Mouse (Mus musculus): ENCODE results near the gene Atp5d. TPM values are rescaled to one million over a fixed set of nuclear protein-coding genes. Genes with fewer than 3 reads are reported as not detected.

The Atp5d gene
- polyA plus RNA-seq, 1 experiment from 2014 or later = 536 TPM

DNA sequence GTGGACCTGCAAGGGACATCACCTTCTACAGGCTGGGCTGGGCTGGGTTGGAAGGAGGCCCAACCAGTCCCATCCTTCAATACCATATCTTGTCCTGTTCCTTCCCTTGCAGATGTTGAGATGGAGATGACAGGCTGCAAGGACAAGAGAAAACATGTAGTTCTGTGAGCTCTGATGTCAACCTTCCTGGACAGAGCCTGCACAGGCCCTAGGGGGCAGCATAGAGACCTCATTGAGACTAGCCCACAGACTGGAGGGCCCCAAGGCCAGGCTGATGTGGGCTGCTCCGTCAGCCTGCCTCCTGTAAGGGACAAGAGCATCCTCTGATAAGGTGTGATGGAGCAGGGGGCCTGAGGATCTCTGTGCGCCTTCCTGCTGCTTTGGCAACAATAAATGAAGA, 36.3 kb downstream of the Atp5d start:
- H3K9ac ChIP-seq (ENCODE audit: low read length) = no peak overlapping the region

DNA sequence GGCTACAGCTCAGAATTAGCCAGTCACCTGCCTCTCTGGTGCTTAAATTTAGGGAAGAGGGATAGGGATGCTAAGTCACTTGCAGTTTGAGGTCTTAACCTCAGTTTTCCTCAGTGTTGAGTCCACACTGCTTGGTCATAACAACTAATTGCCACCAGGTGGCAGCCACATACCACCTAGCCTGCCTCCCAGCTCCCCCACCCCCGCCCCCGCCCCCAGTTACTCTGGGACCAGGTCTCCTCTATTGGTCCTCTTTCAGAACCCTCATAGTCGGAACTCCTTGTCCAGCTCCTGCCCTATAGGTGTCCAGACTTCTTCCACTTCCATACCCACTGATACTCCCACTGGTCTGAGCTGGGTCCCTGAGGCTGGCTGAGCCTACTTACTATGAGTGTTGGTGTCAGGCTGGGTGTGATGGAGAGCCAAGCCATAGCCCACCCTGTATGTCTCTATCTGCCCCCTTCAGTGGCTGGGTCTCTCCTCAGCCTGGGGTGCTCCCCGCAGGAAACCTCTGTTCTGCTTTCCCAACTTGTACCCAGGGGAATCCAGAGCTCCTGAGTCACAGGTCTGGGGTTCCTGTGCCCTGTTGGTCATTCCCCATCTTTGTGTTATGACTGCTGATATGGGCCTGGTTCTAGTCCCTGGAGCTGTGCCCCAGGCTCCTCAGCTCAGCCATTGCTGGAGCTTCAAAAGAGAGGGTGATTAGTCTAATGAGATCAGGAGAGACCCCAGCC, 37.3 kb downstream of the Atp5d start:
- Histone ChIP-seq H3K36me3 (ENCODE audit: control insufficient read depth, insufficient read depth, low read length) (peaks cover 9% of the 10 kb centered on the region; the same call in 1 of the 2 replicates), H3K4me2 (ENCODE audit: low read depth, low read length) (no peak overlapping the region), H3K27me3 (ENCODE audit: control insufficient read depth, insufficient read depth, low read length) (no peaks in the 10 kb centered on the region), H3K9ac (ENCODE audit: low read length) (no peak overlapping the region), H3K4me1 (ENCODE audit: control insufficient read depth, insufficient read depth, low read length) (peaks cover 20% of the 10 kb centered on the region), H3K27ac (ENCODE audit: low read length) (no peak overlapping the region), H3K9me3 (replicated peaks; ENCODE audit: control insufficient read depth, low read length) (no peaks in the 10 kb centered on the region), H3K4me3 (replicated peaks; ENCODE audit: low read length) (no peak overlapping the region)
- no peak for ATAC-seq (ENCODE audit: insufficient read depth, low FRiP score)
- 22% methylated on average over 4 of the region's 4 CpGs for WGBS

More for the DNA sequence above, 36.3 kb downstream of the Atp5d start:
- H3K27me3 ChIP-seq (ENCODE audit: control insufficient read depth, insufficient read depth, low read length) = no peaks in the 10 kb centered on the region
- no peak overlapping the region for H3K4me2 ChIP-seq (ENCODE audit: low read depth, low read length)
- peaks cover 14% of the 10 kb centered on the region; the same call in 1 of the 2 replicates for H3K36me3 ChIP-seq (ENCODE audit: control insufficient read depth, insufficient read depth, low read length)
- peaks cover 10% of the 10 kb centered on the region for H3K4me1 ChIP-seq (ENCODE audit: control insufficient read depth, insufficient read depth, low read length)
- no peak for ATAC-seq (ENCODE audit: insufficient read depth, low FRiP score)
- H3K9me3 ChIP-seq (replicated peaks; ENCODE audit: control insufficient read depth, low read length) = no peaks in the 10 kb centered on the region
- H3K27ac ChIP-seq (ENCODE audit: low read length) = no peak overlapping the region
- WGBS = 53% methylated on average over 2 of the region's 2 CpGs
- no peak overlapping the region for H3K4me3 ChIP-seq (replicated peaks; ENCODE audit: low read length)

DNA sequence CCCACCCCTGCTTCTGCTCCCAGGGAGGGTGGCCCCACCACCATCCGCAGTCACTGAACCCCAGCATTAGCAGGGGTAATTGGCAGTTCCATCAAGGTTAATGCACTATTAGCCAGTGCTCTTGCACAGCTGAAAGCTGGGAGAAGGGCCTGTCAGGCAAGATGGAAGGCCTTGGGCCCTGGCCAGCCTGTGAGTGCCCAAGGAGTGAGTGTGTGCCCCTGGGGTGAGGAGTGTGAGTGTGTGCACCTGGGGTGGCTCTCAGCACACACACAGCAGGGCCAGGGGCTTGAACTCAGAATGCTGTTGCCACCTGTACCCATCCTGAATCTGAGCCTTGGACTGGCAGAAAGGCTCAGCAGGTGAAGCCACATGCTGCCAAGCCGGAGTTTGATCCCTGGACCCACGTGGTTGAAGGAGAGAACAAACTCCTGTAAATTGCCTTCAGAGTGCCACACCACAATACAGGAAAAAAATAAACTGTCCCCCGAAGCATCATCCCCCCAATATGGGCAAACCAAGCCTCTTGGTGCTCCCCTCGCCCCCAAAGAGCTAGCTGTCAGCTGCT, 37.9 kb downstream of the Atp5d start:
- Histone ChIP-seq H3K4me3 (replicated peaks; ENCODE audit: low read length) (no peak overlapping the region), H3K36me3 (ENCODE audit: control insufficient read depth, insufficient read depth, low read length) (peaks cover 3% of the 10 kb centered on the region; the same call in 1 of the 2 replicates), H3K4me1 (ENCODE audit: control insufficient read depth, insufficient read depth, low read length) (peaks cover 24% of the 10 kb centered on the region), H3K4me2 (ENCODE audit: low read depth, low read length) (no peak overlapping the region), H3K9me3 (replicated peaks; ENCODE audit: control insufficient read depth, low read length) (no peaks in the 10 kb centered on the region), H3K9ac (ENCODE audit: low read length) (no peak overlapping the region), H3K27me3 (ENCODE audit: control insufficient read depth, insufficient read depth, low read length) (no peaks in the 10 kb centered on the region), H3K27ac (ENCODE audit: low read length) (no peak overlapping the region)
- 84% methylated on average over 5 of the region's 5 CpGs for WGBS
- no peak for ATAC-seq (ENCODE audit: insufficient read depth, low FRiP score)

DNA sequence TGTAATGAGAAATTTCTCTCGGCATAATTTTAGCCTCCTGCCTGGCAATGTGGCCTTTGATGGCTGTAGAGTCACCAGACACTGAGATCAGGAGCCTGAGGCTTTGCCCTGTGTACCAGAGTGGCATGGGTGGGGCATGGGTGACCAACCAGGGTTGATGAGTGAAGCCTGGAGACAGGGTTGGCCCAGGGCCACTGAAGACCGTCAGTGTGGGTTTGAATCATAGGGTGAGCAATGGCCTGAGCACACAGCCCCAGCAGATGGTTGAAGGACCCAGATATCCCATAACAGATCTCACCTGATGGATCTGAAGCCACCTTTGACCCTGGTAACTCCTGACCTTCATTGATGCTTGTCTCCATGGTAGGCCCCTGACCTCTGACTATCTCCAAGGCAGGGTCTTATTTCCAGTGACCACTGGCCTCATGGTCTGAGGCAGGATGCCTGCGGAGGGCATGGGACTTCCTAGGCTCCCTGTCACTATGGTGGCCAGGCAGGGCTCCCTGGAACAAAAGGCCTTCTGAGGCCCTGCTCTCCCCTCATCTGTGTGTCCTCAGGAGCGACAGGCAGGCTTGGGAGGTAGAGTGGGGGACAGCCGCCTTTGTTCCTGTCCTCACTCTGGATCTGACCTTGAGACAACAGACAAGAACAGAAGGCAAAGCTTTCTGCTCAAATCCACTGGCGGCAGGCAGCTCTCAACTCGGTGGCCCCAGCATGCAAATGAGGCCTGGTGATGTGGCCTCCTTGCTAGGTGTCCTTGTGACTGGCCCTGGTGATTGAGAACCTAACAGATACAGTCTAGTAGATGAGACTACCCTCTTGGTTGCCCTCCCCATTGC, 39.2 kb downstream of the Atp5d start:
- H3K4me2 ChIP-seq (ENCODE audit: low read depth, low read length) = no peak overlapping the region
- 71% methylated on average over 7 of the region's 7 CpGs for WGBS
- H3K27ac ChIP-seq (ENCODE audit: low read length) = no peak overlapping the region

DNA sequence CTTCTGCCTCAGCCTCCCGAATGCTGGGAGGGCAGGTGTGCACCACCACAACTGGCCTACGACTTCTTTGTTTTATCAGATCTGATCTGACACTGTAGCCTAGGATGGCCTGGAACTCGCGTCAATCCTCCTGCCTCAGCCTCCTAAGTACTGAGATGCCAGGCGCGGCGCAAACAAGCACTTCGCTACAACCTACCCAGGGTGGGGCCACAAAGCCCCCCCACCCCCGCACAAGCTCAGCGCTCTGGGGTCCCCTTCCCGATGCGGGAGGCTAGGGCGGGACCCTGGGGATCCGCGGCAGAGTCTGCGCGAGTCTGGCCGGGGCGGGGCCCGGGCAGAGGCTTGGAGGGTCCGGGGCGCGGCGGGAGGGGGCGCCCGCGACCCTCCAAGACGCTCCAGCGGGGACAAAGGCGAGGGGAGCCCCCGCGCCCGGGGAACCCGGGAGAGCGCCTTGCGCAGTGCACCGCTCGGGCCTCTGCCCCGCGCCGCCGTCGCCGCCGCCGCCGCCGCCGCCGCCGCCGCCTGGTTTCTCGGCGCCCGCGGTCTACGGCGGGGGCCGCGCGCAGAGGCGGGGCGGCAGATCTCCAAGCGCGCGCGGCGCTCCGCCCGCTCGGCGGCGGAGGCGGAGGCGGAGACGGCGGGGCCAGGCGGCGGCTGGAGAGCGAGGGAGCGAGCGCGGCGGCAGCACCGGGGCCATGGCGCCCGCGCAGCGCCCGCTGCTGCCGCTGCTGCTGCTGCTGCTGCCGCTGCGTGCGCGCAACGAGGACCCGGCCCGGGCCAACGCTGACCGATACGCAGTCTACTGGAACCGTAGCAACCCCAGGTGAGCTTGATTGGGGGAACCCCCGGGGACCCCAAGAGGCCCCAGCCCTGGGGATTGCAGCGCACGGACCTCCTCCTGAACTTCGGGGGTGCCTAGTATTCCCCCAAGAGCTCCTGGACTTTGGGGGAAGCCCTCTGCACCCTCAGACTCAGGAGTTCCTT, 40.9 kb downstream of the Atp5d start, which contains the start of gene Efna2:
Gene Efna2 (plus strand): TSS at position 415 of the 984 bp plus-strand sequence.
- under 1% methylated on average over 72 of the region's 106 CpGs for WGBS

More for the DNA sequence above, 39.2 kb downstream of the Atp5d start:
- H3K9ac ChIP-seq (ENCODE audit: low read length) = no peak overlapping the region
- H3K27me3 ChIP-seq (ENCODE audit: control insufficient read depth, insufficient read depth, low read length) = no peaks in the 10 kb centered on the region
- no peak for ATAC-seq (ENCODE audit: insufficient read depth, low FRiP score)
- no peaks in the 10 kb centered on the region for H3K9me3 ChIP-seq (replicated peaks; ENCODE audit: control insufficient read depth, low read length)
- H3K4me1 ChIP-seq (ENCODE audit: control insufficient read depth, insufficient read depth, low read length) = peaks cover 14% of the 10 kb centered on the region; the same call in 1 of the 2 replicates
- H3K36me3 ChIP-seq (ENCODE audit: control insufficient read depth, insufficient read depth, low read length) = no peaks in the 10 kb centered on the region
- no peak overlapping the region for H3K4me3 ChIP-seq (replicated peaks; ENCODE audit: low read length)

DNA sequence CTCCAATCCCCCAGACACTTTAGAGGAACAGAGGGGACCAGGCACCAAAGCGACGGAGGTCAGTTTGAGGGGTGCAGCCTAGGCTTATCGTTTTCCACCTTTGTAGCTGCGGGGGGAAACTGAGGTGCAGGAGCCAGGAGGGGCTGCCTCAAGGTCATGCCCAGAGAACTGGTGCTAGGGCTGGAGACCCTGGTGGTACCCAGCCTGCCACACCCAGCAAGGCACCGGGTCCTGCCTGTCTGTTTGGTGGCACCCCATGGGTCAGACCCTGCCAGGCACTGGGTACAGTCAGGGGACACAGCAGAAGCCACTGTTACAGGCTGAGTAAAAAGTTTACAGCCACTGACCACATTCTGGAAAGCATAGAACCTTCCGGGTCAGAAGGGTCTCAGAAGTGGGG, 41.9 kb downstream of the Atp5d start:
- H3K27ac ChIP-seq (ENCODE audit: low read length) = no peak overlapping the region
- H3K4me1 ChIP-seq (ENCODE audit: control insufficient read depth, insufficient read depth, low read length) = peaks cover 14% of the 10 kb centered on the region; the same call in 1 of the 2 replicates
- no peaks in the 10 kb centered on the region for H3K27me3 ChIP-seq (ENCODE audit: control insufficient read depth, insufficient read depth, low read length)
- no peak for ATAC-seq (ENCODE audit: insufficient read depth, low FRiP score)
- peak overlapping the region; percentile 64 for H3K4me3 ChIP-seq (replicated peaks; ENCODE audit: low read length)
- WGBS = 37% methylated on average over 6 of the region's 6 CpGs
- H3K36me3 ChIP-seq (ENCODE audit: control insufficient read depth, insufficient read depth, low read length) = no peaks in the 10 kb centered on the region
- H3K9ac ChIP-seq (ENCODE audit: low read length) = peak overlapping the region; percentile 90
- H3K4me2 ChIP-seq (ENCODE audit: low read depth, low read length) = peak overlapping the region; percentile 75
- H3K9me3 ChIP-seq (replicated peaks; ENCODE audit: control insufficient read depth, low read length) = no peaks in the 10 kb centered on the region

More for the DNA sequence above, 40.9 kb downstream of the Atp5d start, which contains the start of gene Efna2:
- Histone ChIP-seq H3K36me3 (ENCODE audit: control insufficient read depth, insufficient read depth, low read length) (no peaks in the 10 kb centered on the region), H3K4me2 (ENCODE audit: low read depth, low read length) (peak within 1 kb of the TSS; percentile 75), H3K4me3 (replicated peaks; ENCODE audit: low read length) (peak within 1 kb of the TSS; percentile 64), H3K4me1 (ENCODE audit: control insufficient read depth, insufficient read depth, low read length) (peaks cover 14% of the 10 kb centered on the region; the same call in 1 of the 2 replicates), H3K9me3 (replicated peaks; ENCODE audit: control insufficient read depth, low read length) (no peaks in the 10 kb centered on the region), H3K9ac (ENCODE audit: low read length) (peak within 1 kb of the TSS; percentile 90), H3K27ac (ENCODE audit: low read length) (peak within 1 kb of the TSS; percentile 23), H3K27me3 (ENCODE audit: control insufficient read depth, insufficient read depth, low read length) (no peaks in the 10 kb centered on the region)
- ATAC-seq (ENCODE audit: insufficient read depth, low FRiP score) = peak; percentile 68

DNA sequence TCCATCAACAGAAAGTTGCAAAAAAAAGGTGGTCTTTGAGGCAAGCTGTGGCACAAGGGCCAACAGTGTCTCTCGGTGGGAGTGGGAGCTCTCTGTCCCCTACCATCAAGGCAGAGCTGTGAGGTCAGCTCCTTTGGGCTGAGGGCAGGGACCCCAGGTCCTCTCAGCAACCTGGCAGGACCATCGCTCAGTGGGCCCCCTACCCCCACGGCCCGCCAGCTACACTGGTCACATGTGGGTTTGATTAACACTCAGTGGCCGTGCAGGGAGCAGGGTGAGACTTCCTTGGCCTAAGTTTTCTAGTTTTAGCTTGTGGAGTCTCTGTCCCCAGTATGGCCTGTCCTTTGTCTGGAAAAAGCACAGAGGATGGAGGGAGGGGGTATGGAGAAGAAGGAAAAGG, 42.4 kb downstream of the Atp5d start:
- peak overlapping the region; percentile 90; the same call in 1 of the 2 replicates for H3K9ac ChIP-seq (ENCODE audit: low read length)
- peak overlapping the region; percentile 75 for H3K4me2 ChIP-seq (ENCODE audit: low read depth, low read length)
- ATAC-seq (ENCODE audit: insufficient read depth, low FRiP score) = no peak
- 53% methylated on average over 5 of the region's 5 CpGs for WGBS
- no peak overlapping the region for H3K27ac ChIP-seq (ENCODE audit: low read length)
- H3K4me1 ChIP-seq (ENCODE audit: control insufficient read depth, insufficient read depth, low read length) = peaks cover 14% of the 10 kb centered on the region; the same call in 1 of the 2 replicates
- H3K9me3 ChIP-seq (replicated peaks; ENCODE audit: control insufficient read depth, low read length) = no peaks in the 10 kb centered on the region
- H3K4me3 ChIP-seq (replicated peaks; ENCODE audit: low read length) = peak overlapping the region; percentile 64
- no peaks in the 10 kb centered on the region for H3K36me3 ChIP-seq (ENCODE audit: control insufficient read depth, insufficient read depth, low read length)
- no peaks in the 10 kb centered on the region for H3K27me3 ChIP-seq (ENCODE audit: control insufficient read depth, insufficient read depth, low read length)

DNA sequence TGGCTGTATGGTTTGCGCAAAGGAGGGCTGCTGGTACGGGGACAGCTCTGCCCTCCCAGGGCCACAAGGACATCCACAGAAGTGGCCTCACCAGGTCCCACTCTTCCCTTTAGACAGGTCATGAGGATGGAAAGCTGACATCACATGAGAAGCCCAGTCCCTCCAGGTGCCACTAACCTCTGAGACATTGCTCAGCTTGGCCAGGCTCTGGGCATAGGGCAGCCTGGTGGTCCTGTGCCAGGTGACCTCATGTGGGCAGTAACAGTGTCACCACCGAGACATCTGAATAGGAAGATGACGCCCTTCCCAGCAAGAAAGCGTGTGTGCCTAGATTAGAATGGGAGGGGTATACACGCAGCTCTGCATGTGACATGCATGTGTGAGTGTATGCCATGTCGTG, 44.1 kb downstream of the Atp5d start:
- ATAC-seq (ENCODE audit: insufficient read depth, low FRiP score) = no peak
- Histone ChIP-seq H3K27ac (ENCODE audit: low read length) (no peak overlapping the region), H3K4me3 (replicated peaks; ENCODE audit: low read length) (no peak overlapping the region), H3K4me2 (ENCODE audit: low read depth, low read length) (no peak overlapping the region), H3K9me3 (replicated peaks; ENCODE audit: control insufficient read depth, low read length) (no peaks in the 10 kb centered on the region), H3K27me3 (ENCODE audit: control insufficient read depth, insufficient read depth, low read length) (no peaks in the 10 kb centered on the region), H3K4me1 (ENCODE audit: control insufficient read depth, insufficient read depth, low read length) (0 out of 2 replicates have a peak, but pooled peaks cover 14% of the 10 kb centered on the region), H3K9ac (ENCODE audit: low read length) (no peak overlapping the region), H3K36me3 (ENCODE audit: control insufficient read depth, insufficient read depth, low read length) (no peaks in the 10 kb centered on the region)
- WGBS = 89% methylated on average over 7 of the region's 7 CpGs

Data from stomach, embryonic 16.5 days (tissue).